In the genomic region with DNA sequence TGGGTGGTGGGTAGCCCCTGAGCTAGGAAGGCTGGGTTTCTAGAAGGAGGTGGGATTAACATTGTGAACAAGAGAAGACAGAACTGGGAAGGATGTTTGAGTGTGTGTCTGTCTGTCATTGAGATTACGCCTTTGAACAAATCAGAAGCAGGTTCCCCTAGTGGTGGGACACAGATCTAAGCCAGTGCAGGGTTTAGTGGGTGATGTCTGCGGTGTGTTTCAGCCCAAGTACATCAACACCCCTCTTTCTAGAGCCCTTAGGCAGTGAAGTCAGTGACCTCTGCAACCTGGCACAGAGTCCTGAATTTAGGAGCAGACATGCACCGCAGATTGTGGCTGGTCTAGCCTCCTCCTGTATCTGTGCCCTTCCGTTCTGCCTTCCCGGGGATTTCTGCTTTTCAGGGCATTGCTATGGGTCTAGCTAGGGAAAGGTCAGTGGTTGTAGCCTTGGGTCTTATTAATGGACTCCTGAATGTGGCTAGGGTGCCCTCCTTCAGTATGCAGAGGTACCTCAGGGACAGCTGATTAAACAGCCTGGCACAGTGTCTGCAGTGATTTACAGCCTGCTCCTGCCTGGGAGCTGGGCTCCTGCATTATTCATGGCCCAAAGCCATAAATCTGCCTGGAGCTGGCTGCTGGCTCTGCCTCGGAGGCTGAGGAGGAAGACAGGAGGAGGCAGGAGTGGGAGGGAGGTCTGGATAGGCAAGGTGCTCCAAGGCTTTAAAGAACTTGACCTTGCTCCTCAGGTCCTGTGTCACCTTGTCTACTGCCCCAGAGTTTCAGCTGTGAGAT, we compare ENCODE assay signal across 8 mouse cellular contexts.
A peak's percentile ranks its signal among the peaks of the same experiment; 100 is the strongest.
DNase-seq lines count a peak whose midpoint lies in the region; ATAC-seq lines count a peak whose summit lies in the region.

No protein-coding gene starts in this region.

- DNase-seq in 3T3-L1 (ENCODE audit: low read depth, low spot score), result peak; percentile 83
- DNase-seq in adrenal gland, adult (ENCODE audit: inconsistent age in 2 of 2, low spot score in 1 of 2), result peak; percentile 89 to 95
- peak; percentile 38 to 61 for DNase-seq in kidney, adult 8-10 months
- DNase-seq in left cerebral cortex, postnatal 36 days (ENCODE audit: low spot score in 2 of 2), result peak; percentile 37 to 44
- peak; percentile 19 for DNase-seq in right cerebral cortex, postnatal 14 days
- no peak for DNase-seq in liver
- DNase-seq in lung, postnatal 36 days, result no peak

- intact Hi-C loops in left cerebral cortex, postnatal 36 days (cut with DNase I), result no loop called here

- peak; percentile 98 for ATAC-seq in frontal cortex, adult (ENCODE audit: low TSS enrichment)

Comparison
In these comparisons a context has a peak if more than half of its experiments do, and no peak if none do; other contexts are left out.
1. DNase-seq: peak in 3T3-L1 (single experiment), adrenal gland, adult (2 of 2), kidney, adult 8-10 months (2 of 2), left cerebral cortex, postnatal 36 days (2 of 2) and right cerebral cortex, postnatal 14 days (single experiment); none in liver (single experiment) and lung, postnatal 36 days (single experiment).